Mouse (Mus musculus) thymus, postnatal 4 days (tissue): ENCODE results near the gene Ece2.
A peak's percentile ranks its signal among the peaks of the same experiment; 100 is the strongest.
"Not testable (repeated sequence)": the region's sequence is repeated elsewhere in the genome, so short reads cannot be mapped to it uniquely, and the experiment has no call there.

Experiments used
- DNase-seq: peaks from one replicate; pipeline ENCODE4 v3.0.0; 2021

The Ece2 gene

DNA sequence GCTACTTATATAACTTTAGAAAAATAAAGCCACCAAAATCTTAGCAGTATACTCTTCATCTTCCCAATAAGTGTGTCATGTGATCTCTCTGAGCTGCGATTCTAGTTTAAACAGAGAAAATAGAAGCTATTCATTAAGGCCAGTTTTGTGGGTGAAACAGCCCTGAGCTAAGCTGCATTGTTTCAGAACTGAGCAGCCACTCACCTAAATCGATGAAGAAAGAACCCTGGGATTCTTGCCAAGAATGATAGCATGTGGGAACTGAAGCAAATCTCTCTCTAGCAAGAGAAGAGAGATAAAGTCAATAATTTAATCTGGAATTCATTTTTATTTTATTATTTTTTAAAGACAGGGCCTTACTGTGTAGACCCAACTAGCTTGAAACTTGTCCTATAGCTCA is 6.4 kb upstream of the Ece2 start:
- DNase-seq = no peak

DNA sequence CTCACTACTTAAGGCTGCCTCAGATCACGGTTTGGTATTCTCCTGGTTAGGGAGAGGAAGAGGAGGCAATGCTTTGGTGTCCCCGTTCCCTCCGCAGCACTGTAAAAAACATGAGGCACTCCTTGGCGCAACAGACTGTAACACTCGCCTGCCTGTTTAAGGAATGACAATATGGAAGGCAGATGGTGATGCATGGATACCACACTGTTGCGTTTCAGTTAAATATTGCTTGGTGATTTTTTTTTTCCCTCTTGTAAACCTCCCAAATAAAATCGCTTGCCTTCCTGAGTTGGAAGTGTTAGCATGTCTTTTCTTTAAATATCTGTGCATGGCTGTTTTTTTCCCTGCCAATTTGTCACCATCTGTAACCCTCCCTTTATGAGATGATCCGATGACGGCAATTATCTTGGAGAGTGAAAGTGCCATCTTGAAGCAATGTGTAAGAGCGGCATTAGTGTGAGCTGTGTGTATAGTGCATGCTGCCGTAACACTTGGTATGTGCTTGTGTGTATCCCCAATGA is 697 bp upstream of the Ece2 start:
- DNase-seq = no peak

DNA sequence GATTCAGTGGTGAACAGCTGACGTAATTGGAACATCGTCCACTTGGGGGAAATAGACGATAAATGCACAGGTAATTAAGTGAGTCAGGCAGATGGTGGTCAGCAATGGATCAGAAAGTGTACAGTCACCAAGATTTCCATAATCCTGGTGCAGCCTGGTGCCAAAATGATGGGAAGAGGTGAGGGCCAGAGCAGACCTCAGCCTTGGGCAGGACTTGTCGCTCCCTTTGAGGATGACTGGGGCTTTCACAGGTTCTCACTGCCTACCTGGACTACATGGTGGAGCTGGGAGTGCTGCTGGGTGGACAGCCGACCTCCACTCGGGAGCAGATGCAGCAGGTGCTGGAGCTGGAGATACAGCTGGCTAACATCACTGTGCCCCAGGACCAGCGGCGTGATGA is 7.8 kb downstream of the Ece2 start:
- no peak for DNase-seq

DNA sequence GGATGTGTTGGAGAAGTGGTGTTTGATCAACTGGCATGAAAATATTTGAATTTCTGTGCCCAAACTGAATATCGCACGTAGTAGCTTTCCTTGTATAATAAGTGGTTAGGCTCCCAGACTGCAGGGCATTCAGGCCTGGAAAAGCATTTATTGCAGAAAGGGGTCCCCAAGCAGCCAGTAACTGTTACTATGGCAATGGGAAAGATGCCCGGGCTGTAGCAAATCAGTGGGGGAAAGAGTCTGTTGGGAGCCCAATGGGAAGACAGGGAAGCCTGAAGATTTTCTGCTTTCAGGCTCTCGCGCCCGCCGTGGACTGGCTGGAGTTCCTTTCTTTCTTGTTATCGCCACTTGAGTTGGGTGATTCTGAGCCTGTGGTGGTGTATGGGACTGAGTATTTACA is 8.7 kb downstream of the Ece2 start:
- no peak for DNase-seq

DNA sequence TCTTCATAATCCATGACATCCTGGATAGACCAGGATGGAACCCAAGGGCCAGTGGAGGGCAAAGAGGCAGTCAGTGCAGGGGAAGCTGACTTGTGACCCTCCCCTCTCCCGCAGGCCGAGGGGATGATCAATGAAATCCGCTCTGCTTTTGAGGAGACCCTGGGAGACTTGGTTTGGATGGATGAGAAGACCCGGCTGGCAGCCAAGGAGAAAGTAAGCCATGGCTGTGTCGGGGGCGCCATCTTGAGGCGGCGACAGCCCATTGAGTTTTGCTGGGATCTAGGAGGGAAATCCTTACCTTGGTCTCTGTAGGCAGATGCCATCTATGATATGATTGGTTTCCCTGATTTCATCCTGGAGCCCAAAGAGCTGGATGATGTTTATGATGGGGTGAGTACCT is 12.5 kb downstream of the Ece2 start:
- DNase-seq = peak; percentile 80

DNA sequence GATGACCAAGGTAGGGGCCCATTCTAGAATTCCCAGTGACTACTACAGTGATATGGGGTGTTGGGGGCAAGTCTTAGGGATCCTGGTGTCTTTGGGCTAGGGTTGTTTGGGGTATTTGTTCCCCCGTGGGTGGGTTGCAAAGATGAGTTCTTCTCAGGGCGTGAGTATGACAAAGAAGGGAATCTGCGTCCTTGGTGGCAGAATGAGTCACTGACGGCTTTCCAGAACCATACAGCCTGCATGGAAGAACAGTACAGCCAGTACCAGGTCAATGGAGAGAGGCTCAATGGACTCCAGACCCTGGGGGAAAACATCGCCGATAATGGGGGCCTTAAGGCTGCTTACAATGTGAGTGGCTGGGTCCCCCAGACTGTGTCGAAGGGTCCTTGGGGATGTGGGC is 14.3 kb downstream of the Ece2 start:
- no peak for DNase-seq

DNA sequence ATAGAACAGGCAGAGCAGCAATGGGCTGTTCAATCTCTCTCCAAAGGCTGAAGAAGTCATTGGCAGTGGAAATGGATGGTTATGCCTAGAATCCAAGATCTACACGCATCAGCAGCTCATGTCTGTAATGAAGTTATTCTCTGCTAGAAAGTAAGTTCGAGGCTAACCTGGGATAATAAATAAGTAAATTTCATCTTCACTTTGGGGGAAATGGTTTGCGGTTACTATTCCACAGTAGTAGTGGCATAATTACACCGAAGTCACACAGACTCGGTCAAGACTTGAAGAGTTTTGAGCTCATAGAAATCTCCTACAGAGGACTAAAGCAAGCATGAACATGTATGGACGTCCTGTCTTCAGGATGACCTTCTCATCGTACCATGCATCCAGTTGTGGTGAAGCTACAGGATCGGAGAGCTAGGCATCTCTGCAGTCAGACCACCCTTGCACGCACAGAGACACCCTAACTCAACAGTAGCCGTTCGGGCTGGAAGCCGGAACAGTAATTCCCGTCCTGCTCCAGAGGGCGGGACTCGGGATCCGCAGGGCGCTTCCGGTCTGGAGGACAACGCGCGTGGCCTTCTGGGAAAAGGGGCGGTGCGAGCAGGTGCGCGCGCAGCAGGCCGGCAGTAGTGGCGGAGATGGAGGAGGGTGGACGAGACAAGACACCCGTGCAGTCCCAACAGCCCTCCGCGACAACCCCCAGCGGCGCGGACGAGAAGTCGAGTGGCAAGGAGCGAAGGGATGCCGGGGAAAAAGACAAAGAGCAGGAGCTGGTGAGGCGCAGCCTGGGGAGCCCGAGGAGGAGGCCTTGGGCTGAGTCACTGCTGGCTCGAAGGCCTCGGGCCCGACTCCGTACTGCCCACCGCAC is 21.7 kb downstream of the Ece2 start, which contains the start of gene Psmd2:
Psmd2 (plus strand) TSS at position 577 of the 871 bp plus-strand sequence.
- DNase-seq = peak; percentile 98

DNA sequence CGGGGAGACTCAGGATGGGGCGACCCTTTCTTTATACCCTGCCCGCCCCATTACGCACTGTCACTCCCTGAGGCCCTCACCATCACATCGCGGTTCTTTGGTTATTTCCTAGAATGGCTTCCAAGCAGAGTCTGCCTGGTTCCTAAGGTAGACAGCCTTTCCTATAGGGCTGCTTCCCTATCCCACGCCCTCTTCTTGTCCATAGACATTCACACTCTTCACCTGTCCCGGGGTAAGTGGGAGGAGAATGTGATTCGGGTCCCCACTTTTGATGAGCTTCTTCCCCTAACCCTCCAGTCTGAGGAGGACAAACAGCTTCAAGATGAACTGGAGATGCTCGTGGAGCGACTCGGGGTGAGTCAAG is 22.3 kb downstream of the Ece2 start:
- no peak for DNase-seq

DNA sequence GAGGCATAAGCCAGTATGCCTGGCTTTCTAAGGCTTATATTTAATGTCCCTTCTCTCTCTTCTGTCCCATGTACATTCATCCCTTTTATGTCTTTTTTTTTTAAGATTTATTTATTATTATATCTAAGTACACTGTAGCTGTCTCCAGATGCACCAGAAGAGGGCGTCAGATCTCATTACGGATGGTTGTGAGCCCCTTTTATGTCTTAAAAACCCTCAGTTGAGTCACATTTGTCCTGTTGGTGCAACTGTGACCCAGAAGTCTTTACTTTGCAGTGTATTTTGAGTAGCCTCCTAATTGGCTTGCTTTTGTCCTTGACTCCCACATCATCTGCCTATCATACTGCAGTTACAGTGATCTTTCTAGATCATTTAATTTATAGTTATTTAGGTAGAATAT is 23.7 kb downstream of the Ece2 start:
- no peak for DNase-seq

DNA sequence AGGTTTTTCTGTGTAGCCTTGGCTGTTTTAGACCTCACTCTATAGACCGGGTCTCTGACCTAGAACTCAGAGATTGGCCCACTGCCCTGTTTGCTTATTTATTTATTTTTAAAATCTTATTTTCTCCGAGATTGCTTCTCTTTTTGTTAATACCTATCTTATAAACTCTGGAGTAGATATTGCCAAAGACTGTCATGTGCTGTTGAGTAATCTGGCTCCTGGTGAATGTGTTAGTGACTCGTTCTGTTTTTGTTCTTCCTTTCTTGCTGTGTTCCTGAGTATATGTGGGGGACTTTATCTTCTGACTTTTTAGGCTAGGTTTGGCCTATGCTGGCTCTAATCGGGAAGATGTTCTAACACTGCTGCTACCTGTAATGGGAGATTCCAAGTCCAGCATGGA is 28.0 kb downstream of the Ece2 start:
- DNase-seq = no peak

DNA sequence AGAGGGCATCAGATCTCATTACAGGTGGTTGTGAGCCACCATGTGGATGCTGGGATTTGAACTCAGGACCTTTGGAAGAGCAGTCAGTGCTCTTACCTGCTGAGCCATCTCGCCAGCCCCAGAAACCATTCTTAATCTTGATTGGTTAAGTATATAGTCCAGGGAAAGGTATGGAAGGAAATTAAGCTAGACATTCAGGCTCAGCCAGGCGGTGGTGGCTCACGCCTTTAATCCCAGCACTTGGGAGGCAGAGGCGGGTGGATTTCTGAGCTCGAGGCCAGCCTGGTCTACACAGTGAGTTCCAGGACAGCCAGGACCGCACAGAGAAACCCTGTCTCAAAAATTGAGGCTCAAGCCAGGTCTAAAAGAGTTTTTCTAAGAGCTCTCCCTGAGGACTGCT is 38.4 kb downstream of the Ece2 start, which contains the start of gene Eif4g1:
Eif4g1 (plus strand) TSS at position 301 of the 400 bp plus-strand sequence.
- DNase-seq = not testable (repeated sequence)

DNA sequence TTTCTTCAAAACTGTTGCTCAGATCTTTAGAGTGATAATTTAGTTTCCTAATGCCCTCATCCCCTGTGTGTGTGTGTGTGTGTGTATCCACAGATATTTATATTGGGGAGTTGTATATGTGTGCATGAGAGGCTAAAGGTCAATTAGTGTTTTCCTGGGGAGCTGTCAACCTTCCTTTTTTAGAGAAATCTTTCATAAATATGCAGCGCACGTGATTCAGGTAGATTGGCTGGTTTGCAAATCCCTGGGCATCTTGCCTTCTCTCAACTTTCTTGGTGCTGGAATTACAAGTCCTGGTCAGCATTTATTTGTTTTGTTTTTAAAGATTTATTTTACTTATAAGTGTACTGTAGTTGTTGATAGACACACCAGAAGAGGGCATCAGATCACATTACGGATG is 40.7 kb downstream of the Ece2 start:
- DNase-seq = no peak

DNA sequence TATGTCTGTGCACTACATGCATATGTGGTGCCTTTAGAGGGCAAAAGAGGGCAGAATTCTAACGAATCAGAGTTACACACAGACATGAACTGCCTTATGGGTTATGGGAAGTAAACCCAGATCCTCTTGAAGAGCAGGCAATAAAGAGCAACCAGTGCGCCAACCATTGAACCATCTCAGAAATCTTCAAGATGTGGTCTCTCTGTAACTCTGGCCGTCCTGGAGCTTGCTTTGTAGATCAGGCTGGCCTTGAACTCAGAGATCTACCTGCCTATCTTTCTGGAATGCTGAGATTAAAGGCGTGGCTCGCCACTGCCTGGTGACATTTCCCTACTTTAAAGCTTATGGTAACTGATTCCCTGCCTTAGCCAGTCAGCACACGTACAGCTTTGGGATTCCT is 42.3 kb downstream of the Ece2 start:
- DNase-seq = no peak

DNA sequence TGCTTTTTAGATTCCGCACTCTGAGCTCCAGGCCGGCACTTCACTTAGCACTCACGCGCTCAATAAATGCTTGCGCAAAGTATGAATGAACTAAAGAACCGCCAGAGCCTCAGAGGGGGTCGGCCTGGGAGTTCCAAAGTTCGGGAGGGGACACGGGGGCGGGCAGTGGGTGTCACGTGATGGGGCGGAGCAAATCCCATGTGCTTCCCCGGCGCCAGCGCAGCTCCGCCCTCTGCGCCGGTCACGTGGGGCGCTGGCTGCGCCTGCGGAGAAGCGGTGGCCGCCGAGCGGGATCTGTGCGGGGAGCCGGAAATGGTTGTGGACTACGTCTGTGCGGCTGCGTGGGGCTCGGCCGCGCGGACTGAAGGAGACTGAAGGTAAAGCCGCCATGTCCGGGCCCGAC is 42.9 kb downstream of the Ece2 start:
- peak; percentile 97 for DNase-seq

DNA sequence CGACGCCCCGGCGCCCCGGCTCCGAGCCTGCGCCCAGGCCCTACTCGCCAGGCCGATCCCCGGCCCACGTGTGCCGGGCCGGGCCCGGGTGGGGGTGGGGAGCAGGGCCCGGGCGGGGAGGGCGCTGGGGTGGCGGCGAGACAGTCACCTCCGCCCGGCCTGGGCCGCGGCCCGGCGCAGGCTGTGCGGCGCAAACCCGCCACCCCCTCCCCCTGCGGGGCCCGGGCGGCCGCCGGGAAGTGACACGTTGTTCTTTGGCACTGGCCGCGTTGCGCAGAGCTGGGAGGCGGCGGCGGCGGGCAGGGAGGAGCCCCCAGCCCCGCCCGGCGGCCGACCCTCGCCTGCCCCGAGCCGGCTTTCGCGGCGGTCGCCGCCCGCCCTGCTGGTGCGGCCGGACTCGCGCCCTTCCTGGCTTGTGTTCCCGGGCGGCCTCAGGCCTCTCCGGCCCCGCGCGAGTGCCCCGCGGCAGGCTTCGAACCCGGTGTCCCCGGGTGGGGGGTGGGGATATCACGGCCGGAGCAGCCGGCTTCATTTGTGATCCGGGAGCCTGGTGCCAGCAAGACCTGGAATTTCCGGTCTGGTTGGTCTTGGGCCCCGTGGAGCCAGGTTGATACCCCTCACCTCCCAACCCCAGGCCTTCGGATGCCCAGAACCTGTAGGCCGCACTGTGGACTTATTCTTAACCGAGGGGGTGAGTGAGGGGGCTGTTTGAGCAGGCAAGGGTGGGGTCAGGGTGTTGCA is 43.5 kb downstream of the Ece2 start:
- peak; percentile 77 for DNase-seq

DNA sequence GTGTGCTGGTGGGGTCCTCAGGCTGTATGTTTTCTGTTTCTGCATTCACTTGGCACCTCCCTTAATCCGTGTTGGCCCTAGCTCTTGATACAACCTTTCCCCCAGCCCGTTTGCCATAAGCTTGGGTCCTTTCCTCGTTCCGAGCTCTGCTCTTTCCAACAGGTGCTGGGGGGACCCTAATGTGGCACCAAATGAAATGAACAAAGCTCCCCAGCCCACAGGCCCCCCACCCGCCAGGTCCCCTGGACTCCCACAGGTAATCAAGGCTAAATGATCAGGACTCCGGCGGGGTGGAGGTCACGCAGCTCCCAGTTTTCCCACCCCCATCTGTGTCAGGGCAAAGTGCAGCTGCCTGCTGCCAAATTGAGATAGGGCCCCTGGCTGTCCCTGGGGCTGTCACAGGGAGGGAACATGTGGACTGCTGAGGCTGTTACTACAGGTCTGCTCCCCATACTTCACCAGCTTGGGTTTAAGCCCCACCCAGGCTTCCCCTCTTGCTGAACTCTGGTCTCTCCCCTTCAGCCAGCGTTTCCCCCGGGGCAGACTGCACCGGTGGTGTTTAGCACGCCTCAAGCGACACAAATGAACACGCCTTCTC is 44.2 kb downstream of the Ece2 start:
- peak; percentile 59 for DNase-seq

DNA sequence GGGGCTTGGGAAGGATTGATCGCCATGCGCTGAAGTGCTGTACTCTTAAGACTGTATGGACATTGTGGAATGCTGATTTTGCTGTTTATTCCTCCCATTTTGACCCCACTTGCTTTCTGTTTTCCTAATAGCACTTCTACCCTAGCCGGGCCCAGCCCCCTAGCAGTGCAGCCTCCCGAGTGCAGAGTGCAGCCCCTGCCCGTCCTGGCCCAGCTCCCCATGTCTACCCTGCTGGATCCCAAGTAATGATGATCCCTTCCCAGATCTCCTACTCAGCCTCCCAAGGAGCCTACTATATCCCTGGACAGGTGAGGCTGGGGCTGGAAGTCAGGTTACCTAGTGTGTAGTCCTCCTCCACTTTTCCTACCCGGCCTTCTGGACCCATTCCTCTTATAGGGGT is 45.6 kb downstream of the Ece2 start:
- DNase-seq = no peak

DNA sequence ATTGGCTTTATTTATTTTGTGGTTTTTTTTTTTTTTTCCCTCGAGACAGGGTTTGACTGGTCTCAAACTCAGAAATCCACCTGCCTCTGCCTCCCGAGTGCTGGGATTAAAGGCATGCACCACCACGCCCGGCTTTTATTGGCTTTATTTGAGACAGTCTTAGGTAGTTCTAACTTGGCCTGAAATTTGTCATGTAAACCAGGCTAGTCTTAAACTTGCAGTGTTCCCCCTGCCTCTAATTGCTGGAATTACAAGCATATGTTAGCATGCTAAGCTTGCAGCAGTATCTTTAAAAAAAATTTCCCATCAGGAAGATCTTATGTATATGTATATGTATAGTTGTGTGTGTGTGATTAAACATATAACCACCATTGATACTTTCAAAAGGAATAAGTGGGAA is 47.1 kb downstream of the Ece2 start:
- DNase-seq = no peak

DNA sequence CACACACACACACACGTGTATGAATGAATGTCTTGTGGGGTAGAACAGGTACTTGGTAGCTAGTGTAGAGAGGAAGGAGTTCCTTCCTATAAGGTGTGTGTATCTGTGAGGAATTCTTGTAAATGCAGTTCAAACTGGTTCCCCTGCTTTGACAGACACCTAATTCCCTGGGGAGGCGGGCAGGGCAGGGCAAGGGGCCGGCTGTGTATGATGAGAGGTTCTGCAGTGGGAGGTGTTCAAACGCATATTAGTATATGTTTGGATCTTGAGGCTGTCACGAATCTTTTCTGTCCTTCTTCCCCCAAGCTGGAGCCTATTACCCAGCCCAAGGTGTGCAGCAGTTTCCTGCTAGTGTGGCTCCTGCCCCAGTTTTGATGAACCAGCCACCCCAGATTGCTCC is 47.8 kb downstream of the Ece2 start:
- no peak for DNase-seq

DNA sequence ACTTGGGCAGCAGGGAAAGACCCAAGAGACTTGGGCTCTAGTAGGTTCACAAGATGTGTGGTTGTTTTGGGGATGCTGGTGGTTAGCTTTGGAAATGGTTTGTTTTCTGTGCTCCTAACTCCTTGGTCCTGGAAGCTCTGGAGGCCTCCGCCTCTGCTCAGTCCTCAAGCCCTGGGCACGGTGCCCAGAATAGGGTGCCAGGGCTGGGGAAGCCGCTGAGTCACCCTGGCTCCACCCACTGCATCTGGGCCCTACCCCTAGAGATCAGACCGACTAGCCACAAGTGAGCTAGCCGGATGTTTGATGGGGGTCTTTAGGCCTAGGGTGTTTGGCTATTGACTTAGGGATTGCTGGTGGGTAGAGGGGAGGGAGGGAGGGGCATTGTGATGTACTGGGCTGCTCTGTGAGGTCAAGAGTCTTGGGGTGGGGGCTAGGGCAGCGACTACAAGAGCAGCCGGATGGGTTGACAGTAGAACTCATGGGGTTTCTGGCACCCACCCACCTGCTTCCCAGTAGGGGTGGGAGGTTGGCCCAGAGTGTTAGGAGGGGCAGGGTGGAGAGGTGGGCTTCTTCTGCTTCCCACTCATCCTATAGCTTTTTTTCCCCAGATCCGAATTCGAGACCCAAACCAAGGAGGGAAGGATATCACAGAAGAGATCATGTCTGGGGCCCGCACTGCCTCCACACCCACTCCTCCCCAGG is 48.5 kb downstream of the Ece2 start:
- DNase-seq = no peak

DNA sequence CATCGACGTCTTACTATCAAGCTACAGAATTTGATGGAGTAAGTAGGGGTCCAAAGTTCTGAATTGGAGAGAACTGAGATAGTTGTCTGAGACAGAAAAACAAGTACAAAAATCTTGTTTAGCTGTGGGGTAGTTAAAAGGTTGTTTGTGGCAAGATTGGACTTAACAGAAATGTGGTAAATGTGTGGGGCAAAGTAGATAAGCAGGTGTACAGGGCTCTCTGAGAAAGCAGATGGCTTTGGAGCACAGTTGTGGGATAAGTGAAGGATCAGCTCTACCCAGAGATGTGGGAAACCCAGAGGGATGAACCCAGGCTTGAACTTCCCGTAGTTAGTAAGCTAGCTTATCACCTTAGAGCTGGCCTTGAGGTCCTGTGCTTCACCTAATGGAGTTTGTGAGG is 61.1 kb downstream of the Ece2 start:
- no peak for DNase-seq

DNA sequence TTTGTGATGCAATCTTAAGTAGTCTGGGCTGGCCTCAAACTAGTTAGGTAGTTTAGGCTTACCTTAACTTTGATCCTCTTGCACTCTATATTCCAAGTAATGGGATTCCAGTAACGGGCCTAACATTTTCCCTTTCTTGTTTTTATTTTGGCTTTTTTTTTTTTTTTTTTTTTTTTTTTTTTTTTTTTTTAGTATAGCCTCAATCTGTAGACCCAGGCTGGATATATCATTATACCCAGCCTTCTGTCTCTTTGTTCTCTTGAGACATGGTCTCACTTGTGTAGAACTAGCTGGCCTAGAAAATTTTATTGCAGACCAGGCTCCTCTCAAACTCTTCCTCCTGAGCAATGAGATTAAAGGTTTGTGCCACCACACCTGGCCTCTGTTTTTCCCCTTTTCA is 62.0 kb downstream of the Ece2 start:
- DNase-seq = no peak
